ENCODE assay signal across 8 mouse cellular contexts in genomic region chr11:94677607-94678145, GRCm38 (mm10). TPM values are rescaled to one million over a fixed set of nuclear protein-coding genes. Genes with fewer than 3 reads are reported as not detected.
DNase-seq lines count a peak whose midpoint lies in the region; ATAC-seq and TF ChIP-seq lines count a peak whose summit lies in the region.

No protein-coding gene starts in this region.

- no peak for TF ChIP-seq POLR2A in bone marrow macrophage, adult 2 months (IDR thresholded peaks at IDR 0.05; ENCODE audit: borderline replicate concordance, low read depth, low read length)

- H3K4me3 ChIP-seq in heart, embryonic 16.5 days (ENCODE audit: low read length): peak overlapping the region; percentile 85
- peak overlapping the region; percentile 91 for H3K4me3 ChIP-seq in bone marrow macrophage, adult 2 months (ENCODE audit: insufficient read depth, low read length)
- H3K4me3 ChIP-seq in hindbrain, embryonic 14.5 days (replicated peaks; ENCODE audit: low read length): peak overlapping the region; percentile 88
- H3K4me3 ChIP-seq in midbrain, embryonic 12.5 days: peak overlapping the region; percentile 89

- ATAC-seq in heart, embryonic 16.5 days (replicated peaks; ENCODE audit: extremely low read depth, insufficient read depth, low FRiP score): no peak; the same call in 1 of the 2 replicates
- no peak; the same call in 1 of the 2 replicates for ATAC-seq in hindbrain, embryonic 14.5 days (ENCODE audit: low FRiP score)
- ATAC-seq in midbrain, embryonic 12.5 days (ENCODE audit: low FRiP score, low read depth): no peak

- peaks cover 3% of the 10 kb centered on the region; the same call in 1 of the 2 replicates for H3K36me3 ChIP-seq in heart, embryonic 16.5 days (ENCODE audit: control insufficient read depth, insufficient read depth)
- no peaks in the 10 kb centered on the region for H3K36me3 ChIP-seq in hindbrain, embryonic 14.5 days (replicated peaks; ENCODE audit: control insufficient read depth, insufficient read depth)
- no peaks in the 10 kb centered on the region for H3K36me3 ChIP-seq in midbrain, embryonic 12.5 days

- no peak for TF ChIP-seq CTCF in bone marrow macrophage, adult 2 months (IDR thresholded peaks at IDR 0.05; ENCODE audit: low read depth, low read length)

- peaks cover 17% of the 10 kb centered on the region for H3K4me1 ChIP-seq in heart, embryonic 16.5 days (ENCODE audit: control insufficient read depth, insufficient read depth, low read length)
- H3K4me1 ChIP-seq in bone marrow macrophage, adult 2 months (ENCODE audit: control insufficient read depth, insufficient read depth, low read length): peaks cover 46% of the 10 kb centered on the region
- H3K4me1 ChIP-seq in hindbrain, embryonic 14.5 days (replicated peaks; ENCODE audit: control insufficient read depth, insufficient read depth, low read length): peaks cover 25% of the 10 kb centered on the region
- peaks cover 29% of the 10 kb centered on the region for H3K4me1 ChIP-seq in midbrain, embryonic 12.5 days

- 33% methylated on average over 15 of the region's 15 CpGs for WGBS in heart, embryonic 16.5 days
- 30% methylated on average over 15 of the region's 15 CpGs for WGBS in hindbrain, embryonic 14.5 days
- 33% methylated on average over 15 of the region's 15 CpGs for WGBS in midbrain, embryonic 12.5 days

- H3K27me3 ChIP-seq in heart, embryonic 16.5 days (ENCODE audit: control insufficient read depth, insufficient read depth, low read length): no peaks in the 10 kb centered on the region
- H3K27me3 ChIP-seq in hindbrain, embryonic 14.5 days (ENCODE audit: control insufficient read depth, insufficient read depth, low read length): no peaks in the 10 kb centered on the region
- H3K27me3 ChIP-seq in midbrain, embryonic 12.5 days: no peaks in the 10 kb centered on the region

- 0 out of 2 replicates have a peak, but pooled peaks cover 2% of the 10 kb centered on the region for H3K9me3 ChIP-seq in heart, embryonic 16.5 days (replicated peaks; ENCODE audit: control insufficient read depth, low read length)
- no peaks in the 10 kb centered on the region for H3K9me3 ChIP-seq in hindbrain, embryonic 14.5 days (ENCODE audit: control insufficient read depth, low read length)
- no peaks in the 10 kb centered on the region for H3K9me3 ChIP-seq in midbrain, embryonic 12.5 days

- intact Hi-C loops in heart, postnatal 25 days (cut with DNase I): no loop called here

- H3K9ac ChIP-seq in heart, embryonic 16.5 days (ENCODE audit: low read length): peak overlapping the region; percentile 63
- H3K9ac ChIP-seq in hindbrain, embryonic 14.5 days: peak overlapping the region; percentile 97
- peak overlapping the region; percentile 95 for H3K9ac ChIP-seq in midbrain, embryonic 12.5 days (replicated peaks)

- peak overlapping the region; percentile 82 for H3K4me2 ChIP-seq in heart, embryonic 16.5 days (ENCODE audit: low read depth, low read length)
- H3K4me2 ChIP-seq in hindbrain, embryonic 14.5 days (replicated peaks): peak overlapping the region; percentile 69
- peak overlapping the region; percentile 86 for H3K4me2 ChIP-seq in midbrain, embryonic 12.5 days (replicated peaks)

- H3K27ac ChIP-seq in heart, embryonic 16.5 days (ENCODE audit: low read length): no peak overlapping the region
- no peak overlapping the region for H3K27ac ChIP-seq in bone marrow macrophage, adult 2 months (ENCODE audit: insufficient read depth, low read depth, low read length)
- H3K27ac ChIP-seq in hindbrain, embryonic 14.5 days: peak overlapping the region; percentile 95; the same call in 1 of the 2 replicates
- peak overlapping the region; percentile 86; the same call in 1 of the 2 replicates for H3K27ac ChIP-seq in midbrain, embryonic 12.5 days (replicated peaks)

- no peak for DNase-seq in heart, postnatal 25 days (ENCODE audit: low spot score)
- no peak for DNase-seq in hindbrain, embryonic 14.5 days (ENCODE audit: low spot score)
- no peak for DNase-seq in adrenal gland, postnatal 14 days
- no peak for DNase-seq in left cerebral cortex, adult 8-10 months (ENCODE audit: low spot score in 2 of 2)
- DNase-seq in urinary bladder, postnatal 25 days (ENCODE audit: low spot score): no peak

RNA-seq across cellular contexts. Expression of gene Xylt2, which starts 0.4 kb away (rescaled TPM):
- polyA plus RNA-seq in heart, embryonic 16.5 days (2015; fragmentation: Nextera tagmentation; extraction: Ambion mirVana): 11.6 and 12.9 TPM in 2 replicates
- total RNA-seq in heart, postnatal 25 days (2021): 1 to 10 TPM; 9.6 to 9.7 TPM
- 186 and 188 TPM in 2 replicates for polyA plus RNA-seq in bone marrow macrophage, adult 2 months (2012; ENCODE audit: insufficient read depth, insufficient read length, missing spikeins)
- 13.2 and 14.8 TPM in 2 replicates for polyA plus RNA-seq in hindbrain, embryonic 14.5 days (2014; fragmentation: Nextera tagmentation; extraction: Ambion mirVana)
- polyA plus RNA-seq in midbrain, embryonic 12.5 days (2016; fragmentation: Nextera tagmentation; extraction: Ambion mirVana): 17.2 and 18.8 TPM in 2 replicates
- total RNA-seq in adrenal gland, postnatal 14 days (2021): 20.5 and 22.6 TPM in 2 replicates
- total RNA-seq in left cerebral cortex, adult 8-10 months (2022): 10 to 100 TPM; 25.9 to 27.8 (median 26.7) TPM

RNA-seq across cellular contexts. Expression of gene Eme1, which starts 23.9 kb away (rescaled TPM):
- polyA plus RNA-seq in heart, embryonic 16.5 days (2015; fragmentation: Nextera tagmentation; extraction: Ambion mirVana): 9.9 and 11.3 TPM in 2 replicates
- total RNA-seq in heart, postnatal 25 days (2021): under 1 TPM; 0.13 to 0.17 TPM
- 4.1 and 7.5 TPM in 2 replicates for polyA plus RNA-seq in bone marrow macrophage, adult 2 months (2012; ENCODE audit: insufficient read depth, insufficient read length, missing spikeins)
- polyA plus RNA-seq in hindbrain, embryonic 14.5 days (2014; fragmentation: Nextera tagmentation; extraction: Ambion mirVana): 3.1 and 4.2 TPM in 2 replicates
- polyA plus RNA-seq in midbrain, embryonic 12.5 days (2016; fragmentation: Nextera tagmentation; extraction: Ambion mirVana): 32.9 and 33.5 TPM in 2 replicates
- total RNA-seq in adrenal gland, postnatal 14 days (2021): 1.9 and 3.3 TPM in 2 replicates
- total RNA-seq in left cerebral cortex, adult 8-10 months (2022): under 1 TPM in 1 of 4 experiments, not detected in 3; 0.19 TPM

RNA-seq across cellular contexts. Expression of gene Mrpl27, which starts 24.1 kb away (rescaled TPM):
- polyA plus RNA-seq in heart, embryonic 16.5 days (2015; fragmentation: Nextera tagmentation; extraction: Ambion mirVana): 123 and 134 TPM in 2 replicates
- 10 to 100 TPM; 61.7 to 63.8 TPM for total RNA-seq in heart, postnatal 25 days (2021)
- 65.1 and 74.4 TPM in 2 replicates for polyA plus RNA-seq in bone marrow macrophage, adult 2 months (2012; ENCODE audit: insufficient read depth, insufficient read length, missing spikeins)
- 118 and 140 TPM in 2 replicates for polyA plus RNA-seq in hindbrain, embryonic 14.5 days (2014; fragmentation: Nextera tagmentation; extraction: Ambion mirVana)
- 130 and 131 TPM in 2 replicates for polyA plus RNA-seq in midbrain, embryonic 12.5 days (2016; fragmentation: Nextera tagmentation; extraction: Ambion mirVana)
- 83.5 and 84.1 TPM in 2 replicates for total RNA-seq in adrenal gland, postnatal 14 days (2021)
- 10 to 100 TPM; 62.7 to 75.7 (median 69.0) TPM for total RNA-seq in left cerebral cortex, adult 8-10 months (2022)

RNA-seq across cellular contexts. Expression of gene Gm11541, which starts 26.6 kb away (rescaled TPM):
- not detected in 2 replicates for polyA plus RNA-seq in heart, embryonic 16.5 days (2015; fragmentation: Nextera tagmentation; extraction: Ambion mirVana)
- not detected for total RNA-seq in heart, postnatal 25 days (2021)
- polyA plus RNA-seq in bone marrow macrophage, adult 2 months (2012; ENCODE audit: insufficient read depth, insufficient read length, missing spikeins): not detected in 2 replicates
- 0.27 TPM in 1 of 2 replicates, not detected in the other for polyA plus RNA-seq in hindbrain, embryonic 14.5 days (2014; fragmentation: Nextera tagmentation; extraction: Ambion mirVana)
- polyA plus RNA-seq in midbrain, embryonic 12.5 days (2016; fragmentation: Nextera tagmentation; extraction: Ambion mirVana): not detected in 2 replicates
- total RNA-seq in adrenal gland, postnatal 14 days (2021): not detected in 2 replicates
- not detected for total RNA-seq in left cerebral cortex, adult 8-10 months (2022)

RNA-seq across cellular contexts. Expression of gene Lrrc59, which starts 48.1 kb away (rescaled TPM):
- 120 and 123 TPM in 2 replicates for polyA plus RNA-seq in heart, embryonic 16.5 days (2015; fragmentation: Nextera tagmentation; extraction: Ambion mirVana)
- 10 to 100 TPM; 32.1 to 33.4 TPM for total RNA-seq in heart, postnatal 25 days (2021)
- 48.9 and 57.6 TPM in 2 replicates for polyA plus RNA-seq in bone marrow macrophage, adult 2 months (2012; ENCODE audit: insufficient read depth, insufficient read length, missing spikeins)
- 132 and 139 TPM in 2 replicates for polyA plus RNA-seq in hindbrain, embryonic 14.5 days (2014; fragmentation: Nextera tagmentation; extraction: Ambion mirVana)
- 215 and 222 TPM in 2 replicates for polyA plus RNA-seq in midbrain, embryonic 12.5 days (2016; fragmentation: Nextera tagmentation; extraction: Ambion mirVana)
- 111 and 121 TPM in 2 replicates for total RNA-seq in adrenal gland, postnatal 14 days (2021)
- total RNA-seq in left cerebral cortex, adult 8-10 months (2022): 10 to 100 TPM; 84.0 to 91.2 (median 86.3) TPM

Comparison
In these comparisons a context has a peak if more than half of its experiments do, and no peak if none do; other contexts are left out.
1. H3K27ac ChIP-seq: peak in hindbrain, embryonic 14.5 days (single experiment) and midbrain, embryonic 12.5 days (single experiment); none in heart, embryonic 16.5 days (single experiment) and bone marrow macrophage, adult 2 months (single experiment).
2. Peak in every context shown above with its lines, with median percentiles within 50 percentile points of each other: H3K4me2 ChIP-seq, H3K4me3 ChIP-seq and H3K9ac ChIP-seq.